Mouse (Mus musculus) thymus, adult 18-20 months (tissue): Measurements from ENCODE around the gene Cpt1c.
A peak's percentile ranks its signal among the peaks of the same experiment; 100 is the strongest.
"Not testable (repeated sequence)": the region's sequence is repeated elsewhere in the genome, so short reads cannot be mapped to it uniquely, and the experiment has no call there.

Experiments used
- DNase-seq, 2 experiments: peaks; one replicate each; pipeline ENCODE4 v3.0.0; 2022; ENCODE audit warnings: mixed read lengths in 2 of 2

The Cpt1c gene

GRCm38 (mm10) chr7:44974383-44975116, at the start of gene Cpt1c:
TSS of gene Cpt1c (minus strand) at chr7:44974851.
- no peak for DNase-seq

DNA sequence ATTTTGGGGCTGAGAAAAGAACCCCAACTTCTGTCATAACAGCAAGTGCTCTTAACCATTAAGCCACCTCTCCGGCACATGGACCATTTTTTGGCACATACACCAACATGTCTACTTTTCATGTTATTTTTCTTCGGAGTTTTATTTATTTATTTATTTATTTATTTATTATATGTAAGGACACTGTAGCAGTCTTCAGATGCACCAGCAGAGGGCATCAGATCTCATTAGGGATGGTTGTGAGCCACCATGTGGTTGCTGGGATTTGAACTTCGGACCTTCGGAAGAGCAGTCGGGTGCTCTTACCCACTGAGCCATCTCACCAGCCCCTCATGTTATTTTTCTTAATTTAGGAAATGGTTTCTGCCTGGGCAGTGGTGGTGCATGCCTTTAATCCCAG, 49.1 kb upstream of the Cpt1c start:
- not testable (repeated sequence) for DNase-seq

DNA sequence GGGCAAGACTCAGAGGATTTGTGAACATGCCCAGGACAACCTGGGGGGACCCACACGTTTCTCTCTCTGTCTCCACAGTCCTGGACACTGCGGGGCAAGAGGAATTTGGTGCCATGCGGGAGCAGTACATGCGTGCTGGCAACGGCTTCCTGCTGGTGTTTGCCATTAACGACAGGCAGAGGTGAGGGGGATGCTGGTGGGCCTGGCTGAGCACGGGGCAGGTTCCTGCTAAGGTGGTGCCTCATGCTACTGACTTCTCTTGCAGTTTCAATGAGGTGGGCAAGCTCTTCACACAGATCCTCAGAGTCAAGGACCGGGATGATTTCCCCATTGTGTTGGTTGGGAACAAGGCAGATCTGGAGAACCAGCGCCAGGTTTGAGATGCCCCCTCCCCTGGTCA, 45.6 kb upstream of the Cpt1c start:
- no peak for DNase-seq

GRCm38 (mm10) chr7:45019031-45019571, 44.5 kb upstream of the Cpt1c start:
- no peak for DNase-seq

DNA sequence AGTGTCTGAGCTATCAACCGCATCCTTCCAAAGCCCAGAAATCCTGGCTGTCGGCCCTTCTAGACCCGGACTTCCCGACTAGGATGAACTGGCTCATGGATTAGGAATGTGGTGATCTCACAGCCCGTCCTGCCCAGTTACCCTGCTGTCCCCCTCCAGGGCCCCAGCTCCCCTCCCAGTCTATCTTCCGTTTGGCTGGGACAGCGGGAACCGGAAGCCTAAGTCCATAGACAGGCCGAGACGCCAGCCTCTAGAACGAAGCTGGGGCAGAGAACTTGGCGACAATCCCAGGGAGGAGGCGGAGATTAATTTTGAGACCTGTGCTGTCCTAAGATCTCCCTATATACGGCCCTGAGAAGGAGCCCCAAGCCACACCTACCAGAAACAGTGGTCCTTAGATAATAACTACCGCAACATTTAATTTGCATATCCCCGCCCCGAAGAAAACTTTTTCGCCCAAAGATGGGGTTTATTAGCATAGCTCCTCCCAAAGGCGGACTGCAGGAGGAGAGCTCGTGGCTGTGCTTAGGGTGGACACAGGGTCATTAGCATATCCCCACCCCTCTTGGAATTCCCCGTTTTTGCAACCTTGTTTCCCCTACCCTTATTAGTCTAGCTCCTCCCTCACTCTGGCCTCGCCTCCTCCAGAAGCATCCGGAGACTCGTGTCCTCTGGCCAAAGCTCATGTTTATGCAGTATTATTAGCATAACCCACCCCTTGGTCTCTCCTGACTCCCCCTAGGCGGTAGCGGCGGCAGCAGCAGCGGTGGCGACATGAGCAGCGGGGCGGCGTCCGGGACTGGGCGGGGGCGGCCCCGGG, 42.8 kb upstream of the Cpt1c start, which contains the start of gene Rras:
Rras (plus strand) TSS at position 720 of the 820 bp plus-strand sequence.
- peak; percentile 76 to 90 for DNase-seq

- no peak for DNase-seq
Measured at GRCm38 (mm10) chr7:45016761-45017160, 42.1 kb upstream of the Cpt1c start.

DNA sequence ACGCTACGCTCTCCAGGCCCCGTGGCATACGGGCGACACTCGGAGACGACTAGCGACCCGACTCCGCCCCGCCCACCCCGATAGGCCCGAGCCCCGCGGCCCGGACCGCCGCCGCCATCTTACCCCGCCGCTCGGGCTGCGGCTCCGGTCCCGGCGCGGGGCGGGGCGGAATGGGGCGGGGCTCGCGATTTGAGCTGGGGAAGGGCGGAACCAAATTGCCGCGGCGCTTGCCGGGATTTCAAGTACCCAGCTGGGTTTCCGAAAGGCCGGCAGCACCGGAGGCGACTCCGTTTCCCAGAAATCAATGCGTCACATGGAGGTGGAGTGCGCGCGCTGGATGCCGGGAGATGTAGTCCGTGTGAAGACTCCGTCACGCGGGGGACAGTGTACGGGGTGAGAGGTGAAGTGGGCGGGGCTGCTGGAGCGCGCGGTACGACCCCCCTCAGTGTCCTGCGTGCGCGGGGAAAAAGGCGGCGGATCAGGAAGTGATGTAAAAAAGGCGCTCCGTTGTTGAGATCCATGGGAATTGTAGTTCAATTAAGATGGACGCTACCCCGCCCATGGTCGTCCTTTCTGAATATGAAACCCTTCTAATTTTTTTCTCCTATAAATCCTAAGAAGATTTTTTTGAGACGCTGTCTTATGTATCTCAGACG, 41.4 kb upstream of the Cpt1c start, which contains the start of gene Scaf1:
Scaf1 (minus strand) TSS at position 407 of the 656 bp plus-strand sequence.
- peak; percentile 100 for DNase-seq

- DNase-seq: no peak
Measured at GRCm38 (mm10) chr7:45015344-45015956, 40.8 kb upstream of the Cpt1c start.

- DNase-seq: no peak
Measured at GRCm38 (mm10) chr7:45014096-45014451, 39.4 kb upstream of the Cpt1c start.

GRCm38 (mm10) chr7:45013366-45014095, 38.9 kb upstream of the Cpt1c start:
- DNase-seq: no peak

DNA sequence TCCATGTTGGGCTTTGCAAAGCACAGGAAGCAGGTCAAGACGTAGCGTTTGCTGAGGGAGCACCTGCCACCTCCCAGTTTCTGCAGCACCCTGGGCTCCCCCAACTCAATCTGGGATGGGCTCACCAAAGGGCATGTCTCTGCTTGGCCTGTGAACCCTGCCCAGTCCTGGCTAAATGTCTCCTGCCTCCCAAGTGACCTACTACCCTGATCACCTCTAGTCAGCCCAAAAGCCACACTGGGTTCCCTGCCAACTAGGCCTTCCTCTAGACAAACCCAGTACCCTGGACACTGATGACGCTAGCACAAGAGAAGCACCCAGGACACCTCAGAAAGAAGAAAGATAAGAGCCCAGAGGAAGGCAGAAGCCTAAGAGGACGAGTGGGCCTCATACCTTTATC, 38.2 kb upstream of the Cpt1c start:
- no peak for DNase-seq

GRCm38 (mm10) chr7:45012011-45012410, 37.4 kb upstream of the Cpt1c start:
- DNase-seq: no peak

- DNase-seq: no peak
Measured at GRCm38 (mm10) chr7:45008411-45008810, 33.8 kb upstream of the Cpt1c start.

GRCm38 (mm10) chr7:45007846-45008245, 33.2 kb upstream of the Cpt1c start:
- no peak for DNase-seq

GRCm38 (mm10) chr7:45007141-45007540, 32.5 kb upstream of the Cpt1c start:
- no peak for DNase-seq

DNA sequence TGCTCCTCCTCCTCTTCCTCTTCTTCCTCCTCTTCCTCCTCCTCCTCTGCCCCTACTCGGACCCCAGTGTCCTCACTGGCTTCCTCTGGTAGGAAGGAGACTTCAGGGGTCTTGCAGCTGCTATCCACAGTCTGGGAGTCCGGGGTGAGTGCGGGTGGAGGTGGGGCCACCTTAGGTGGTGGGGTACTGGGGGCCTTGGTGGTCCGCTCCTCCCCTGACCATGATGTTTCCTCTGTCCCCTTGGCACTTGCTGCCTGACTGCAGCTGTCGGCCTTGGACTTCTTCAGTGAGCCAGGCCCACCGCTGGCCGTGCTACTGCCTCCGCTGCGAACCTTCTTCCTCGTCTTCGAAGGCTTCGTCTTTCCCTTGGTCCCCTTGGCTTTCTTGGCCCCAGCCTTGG, 31.9 kb upstream of the Cpt1c start:
- no peak for DNase-seq

GRCm38 (mm10) chr7:45005321-45005992, 30.8 kb upstream of the Cpt1c start:
- no peak for DNase-seq

- DNase-seq: no peak
Measured at GRCm38 (mm10) chr7:45004546-45004945, 29.9 kb upstream of the Cpt1c start.

DNA sequence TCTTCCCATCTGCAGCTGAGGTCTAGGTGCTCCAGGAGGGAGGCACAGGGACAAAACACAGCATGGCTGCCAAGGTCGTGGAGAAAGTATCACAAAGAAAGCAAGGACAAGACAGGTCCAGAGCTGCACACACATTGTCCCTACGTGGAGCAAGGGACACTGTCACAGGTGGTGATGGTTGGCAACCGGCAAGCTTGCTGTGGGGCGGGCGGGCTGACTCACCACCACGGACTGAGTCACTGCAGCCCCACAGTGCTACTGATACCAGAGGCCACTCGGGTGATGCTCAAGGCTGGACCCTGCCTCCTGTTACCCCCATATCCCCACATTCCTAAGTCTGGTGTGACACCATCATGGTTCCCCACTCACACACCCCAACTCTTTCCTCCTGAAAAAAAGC, 27.8 kb upstream of the Cpt1c start:
- no peak for DNase-seq

DNA sequence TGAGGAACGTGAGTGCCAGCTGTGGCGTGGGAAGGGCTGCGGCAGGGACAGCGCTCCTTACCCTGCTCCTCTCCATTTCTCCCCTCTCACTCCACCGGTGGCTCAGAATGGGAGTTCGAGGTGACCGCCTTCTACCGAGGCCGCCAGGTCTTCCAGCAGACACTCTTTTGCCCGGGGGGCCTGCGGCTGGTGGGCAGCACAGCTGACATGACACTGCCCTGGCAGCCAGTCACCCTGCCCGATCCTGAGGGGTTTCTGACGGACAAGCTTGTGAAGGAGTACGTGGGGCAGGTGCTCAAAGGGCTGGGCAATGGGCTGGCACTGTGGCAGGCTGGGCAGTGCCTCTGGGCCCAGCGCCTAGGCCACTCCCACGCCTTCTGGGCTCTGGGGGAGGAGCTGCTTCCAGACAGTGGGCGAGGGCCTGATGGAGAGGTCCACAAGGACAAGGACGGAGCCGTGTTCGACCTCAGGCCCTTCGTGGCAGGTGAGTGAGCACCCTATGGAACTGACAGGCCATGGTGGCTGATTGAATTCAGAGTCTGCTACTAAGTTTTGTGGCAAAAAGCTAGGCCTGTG, 26.0 kb upstream of the Cpt1c start:
- no peak for DNase-seq

DNA sequence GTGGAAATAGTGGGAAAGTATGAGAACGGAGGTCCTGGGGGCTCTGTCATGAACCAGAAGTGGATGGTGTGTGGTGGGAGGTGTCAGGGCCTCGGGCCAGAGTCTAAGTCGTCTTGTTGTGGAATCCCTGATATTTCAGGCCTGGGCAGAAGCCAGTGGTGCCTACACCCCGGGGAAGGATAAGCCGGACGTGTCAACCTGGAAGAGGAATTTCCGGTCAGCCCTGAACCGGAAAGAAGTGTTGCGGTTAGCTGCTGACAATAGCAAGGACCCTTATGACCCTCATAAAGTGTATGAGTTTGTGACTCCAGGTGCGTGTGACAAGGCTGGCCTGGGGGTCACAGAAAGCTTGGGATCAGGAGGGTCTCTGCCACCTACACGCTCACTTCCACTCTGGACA, 25.1 kb upstream of the Cpt1c start:
- DNase-seq: no peak
